Mouse (Mus musculus) megakaryocyte, embryonic 14.5 days (primary cell): Measurements from ENCODE around the gene Alox12b.

ENCODE experiments used
- FLI1 ChIP-seq: IDR thresholded peaks from 2 replicates; pipeline ENCODE4 v1.6.1; 2012; ENCODE audit warnings: low read length, inconsistent platforms, mixed read lengths
- GATA1 ChIP-seq: IDR thresholded peaks from 3 replicates; pipeline ENCODE4 v1.6.1; 2012; ENCODE audit warnings: mixed read lengths, low read length, inconsistent platforms, borderline replicate concordance

DNA sequence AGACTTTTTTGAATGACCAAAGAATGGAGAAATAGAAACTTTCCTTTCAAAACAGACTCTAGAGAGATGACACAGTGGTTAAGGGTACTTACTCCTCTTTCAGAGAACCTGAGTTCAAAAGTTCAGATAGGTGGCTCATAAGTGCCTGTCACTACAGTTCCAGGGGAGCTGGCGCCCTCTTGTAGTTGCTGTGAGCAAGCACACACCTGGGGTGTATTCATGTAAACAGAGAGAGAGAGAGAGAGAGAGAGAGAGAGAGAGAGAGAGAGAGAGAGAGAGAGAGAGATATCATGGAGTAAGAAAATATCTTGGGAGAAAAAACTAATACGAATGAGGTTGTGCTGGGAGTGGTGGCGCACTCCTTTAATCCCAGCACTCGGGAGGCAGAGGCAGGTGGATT is 23.3 kb downstream of the Alox12b start:
- TF ChIP-seq GATA1 (no peak), FLI1 (no peak)
